Mouse (Mus musculus): ENCODE measurements at regions not wholly inside any gene's neighbourhood (a gene's known extent, or its start where the extent isn't known, plus 50 kb on each side); places are given as distances from the start of the nearest gene placed in this dataset.
"Not testable (repeated sequence)": the region's sequence is repeated elsewhere in the genome, so short reads cannot be mapped to it uniquely, and the experiment has no call there.

GRCm38 (mm10) chr2:114454901-114455300, 199.9 kb downstream of the Dph6 start:
- intact Hi-C loops (cut with DNase I): no loop called here

GRCm38 (mm10) chr2:114450185-114450584, 204.6 kb downstream of the Dph6 start:
- intact Hi-C loops (cut with DNase I): no loop called here

- intact Hi-C loops (cut with DNase I): loop anchor here (5.0 to 10.0 kb wide), 3 partner anchors 171 to 1658 kb away; partner anchors contain the start of gene Dph6
Observed at GRCm38 (mm10) chr2:114443801-114444200, 211.0 kb downstream of the Dph6 start.

GRCm38 (mm10) chr2:114440943-114441342, 213.8 kb downstream of the Dph6 start:
- intact Hi-C loops (cut with DNase I): loop anchor here (5.0 to 10.0 kb wide), 3 partner anchors 174 to 1661 kb away; partner anchors contain the start of gene Dph6

GRCm38 (mm10) chr2:114439668-114440067, 215.1 kb downstream of the Dph6 start:
- intact Hi-C loops (cut with DNase I): loop anchor here (5.0 to 10.0 kb wide), 4 partner anchors 175 to 1663 kb away; partner anchors contain the start of gene Dph6

GRCm38 (mm10) chr2:114438048-114438447, 216.7 kb downstream of the Dph6 start:
- intact Hi-C loops (cut with DNase I): loop anchor here (5.0 kb wide), 1 partner anchor 1419 kb away; no protein-coding TSS in a partner anchor

GRCm38 (mm10) chr2:114427426-114428157, 226.3 kb upstream of the Zfp770 start:
- intact Hi-C loops (cut with DNase I): no loop called here

GRCm38 (mm10) chr2:114419346-114419745, 218.1 kb upstream of the Zfp770 start:
- intact Hi-C loops (cut with DNase I): no loop called here

- intact Hi-C loops (cut with DNase I): no loop called here
Observed at GRCm38 (mm10) chr2:114413013-114413412, 211.7 kb upstream of the Zfp770 start.

- intact Hi-C loops (cut with DNase I): no loop called here
Observed at GRCm38 (mm10) chr2:114411940-114412715, 210.9 kb upstream of the Zfp770 start.

- intact Hi-C loops (cut with DNase I): no loop called here
Observed at GRCm38 (mm10) chr2:114410717-114411116, 209.4 kb upstream of the Zfp770 start.

GRCm38 (mm10) chr2:114409542-114409941, 208.3 kb upstream of the Zfp770 start:
- intact Hi-C loops (cut with DNase I): no loop called here

GRCm38 (mm10) chr2:114407408-114407807, 206.1 kb upstream of the Zfp770 start:
- intact Hi-C loops (cut with DNase I): no loop called here

GRCm38 (mm10) chr2:114384566-114384965, 183.3 kb upstream of the Zfp770 start:
- intact Hi-C loops (cut with DNase I): no loop called here

GRCm38 (mm10) chr2:114378844-114379533, 177.7 kb upstream of the Zfp770 start:
- intact Hi-C loops (cut with DNase I): no loop called here

GRCm38 (mm10) chr2:114373476-114373875, 172.2 kb upstream of the Zfp770 start:
- intact Hi-C loops (cut with DNase I): no loop called here

- intact Hi-C loops (cut with DNase I): not testable (repeated sequence)
Observed at GRCm38 (mm10) chr2:114353876-114354275, 152.6 kb upstream of the Zfp770 start.

GRCm38 (mm10) chr2:114340578-114341293, 139.5 kb upstream of the Zfp770 start:
- intact Hi-C loops (cut with DNase I): no loop called here

- intact Hi-C loops (cut with DNase I): no loop called here
Observed at GRCm38 (mm10) chr2:114301746-114302145, 100.5 kb upstream of the Zfp770 start.

- intact Hi-C loops (cut with DNase I): no loop called here
Observed at GRCm38 (mm10) chr2:114295110-114295509, 93.8 kb upstream of the Zfp770 start.

- intact Hi-C loops (cut with DNase I): no loop called here
Observed at GRCm38 (mm10) chr2:114291387-114291786, 90.1 kb upstream of the Zfp770 start.

Data from adrenal gland (tissue).